Mouse (Mus musculus): Measurements from ENCODE around the gene Scnn1b. TPM values are rescaled to one million over a fixed set of nuclear protein-coding genes. Genes with fewer than 3 reads are reported as not detected.
A peak's percentile ranks its signal among the peaks of the same experiment; 100 is the strongest.

Gene Scnn1b
- total RNA-seq (2021), result not detected

DNA sequence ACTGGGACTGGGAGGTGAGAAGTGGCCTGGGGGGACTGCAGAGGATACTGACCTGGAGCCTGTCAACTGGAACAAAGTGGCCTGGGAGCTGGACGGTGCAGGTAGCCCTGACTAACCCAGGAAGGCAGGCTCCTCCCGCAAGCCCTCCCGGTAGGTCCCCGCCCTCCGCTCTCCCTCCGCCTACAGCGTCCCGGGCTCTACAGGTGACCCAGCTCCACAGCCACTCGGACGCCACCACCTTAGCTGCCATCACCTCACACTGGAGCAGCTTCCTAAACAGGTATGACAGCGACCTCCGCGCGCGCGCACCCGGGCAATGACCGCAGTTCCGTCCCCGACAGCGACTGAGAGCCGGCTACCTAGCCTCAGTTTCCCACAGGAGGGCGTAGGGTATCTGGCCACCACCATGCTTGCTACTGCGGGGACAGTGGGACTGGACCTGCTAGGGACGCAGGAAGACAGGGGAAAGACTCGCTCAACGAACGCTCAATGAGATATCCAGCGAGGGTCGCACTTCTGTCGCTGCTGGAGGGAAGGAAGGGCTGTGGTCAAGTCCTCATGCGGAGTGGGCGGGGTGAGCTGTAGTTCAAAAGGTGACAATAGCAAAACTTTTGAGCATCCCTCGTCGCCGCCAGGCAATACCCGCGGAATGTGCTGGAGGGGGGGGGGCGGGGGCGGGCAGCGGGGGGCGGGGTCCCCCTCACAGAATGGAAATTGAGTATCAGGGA is at the start of gene Scnn1b:
TSS of gene Scnn1b (plus strand) at position 181 of the 728 bp plus-strand sequence.
- intact Hi-C loops (cut with DNase I), result no loop called here

GRCm38 (mm10) chr7:121821632-121822031 is 43.2 kb upstream of the Scnn1b start:
- no peak for DNase-seq (ENCODE audit: low spot score in 2 of 2)
- intact Hi-C loops (cut with DNase I), result no loop called here

More for the DNA sequence above, at the start of gene Scnn1b:
- DNase-seq (ENCODE audit: low spot score in 2 of 2), result no peak

- intact Hi-C loops (cut with DNase I), result no loop called here
- DNase-seq (ENCODE audit: low spot score in 2 of 2), result no peak
Observed at GRCm38 (mm10) chr7:121828481-121828880, 36.4 kb upstream of the Scnn1b start.

DNA sequence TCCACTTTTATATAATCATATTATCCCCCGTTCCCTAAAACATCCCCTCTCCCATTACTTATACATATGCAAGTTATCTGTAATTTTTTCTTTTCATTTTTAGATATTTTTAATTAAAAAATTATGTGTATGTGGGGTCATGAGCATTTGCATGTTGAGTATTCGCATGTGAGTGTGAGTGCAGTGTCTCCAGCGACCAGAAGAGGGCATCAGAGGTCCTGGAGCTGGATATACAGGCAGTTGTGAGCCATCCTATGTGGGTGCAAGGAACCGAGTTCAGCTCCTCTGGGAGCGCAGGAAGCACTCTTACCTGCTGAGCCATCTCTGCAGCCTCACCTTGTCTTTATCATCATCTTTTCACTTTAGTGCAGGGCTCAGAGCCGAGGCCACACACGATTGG is 29.4 kb upstream of the Scnn1b start:
- no peak for DNase-seq (ENCODE audit: low spot score in 2 of 2)
- intact Hi-C loops (cut with DNase I), result no loop called here

DNA sequence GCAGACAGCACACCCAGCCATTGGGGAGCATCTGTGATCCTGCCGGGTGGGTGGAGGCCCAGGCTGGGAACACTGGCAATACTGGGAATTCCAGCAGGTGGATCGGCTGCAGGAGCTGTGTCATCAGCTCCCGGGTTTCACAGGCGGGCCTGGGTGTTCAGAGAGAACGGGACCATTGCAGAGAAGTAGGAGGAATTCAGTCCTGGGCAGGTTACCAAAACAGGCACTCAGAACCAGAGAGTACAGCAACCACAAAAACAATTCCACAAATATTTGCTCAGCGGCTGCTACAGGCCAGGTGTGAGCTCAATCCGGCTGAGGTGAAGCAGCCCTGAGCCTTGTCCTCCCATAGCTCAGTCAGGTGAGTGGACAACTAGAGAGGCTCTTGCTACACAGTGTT is 28.0 kb upstream of the Scnn1b start:
- DNase-seq (ENCODE audit: low spot score in 2 of 2), result peak in 1 of 2 experiments; percentile 9
- intact Hi-C loops (cut with DNase I), result no loop called here

GRCm38 (mm10) chr7:121840810-121841209 is 24.0 kb upstream of the Scnn1b start:
- peak; percentile 28 to 68 for DNase-seq (ENCODE audit: low spot score in 2 of 2)
- intact Hi-C loops (cut with DNase I), result no loop called here

- DNase-seq (ENCODE audit: low spot score in 2 of 2), result no peak
- intact Hi-C loops (cut with DNase I), result no loop called here
Observed at GRCm38 (mm10) chr7:121842234-121842633, 22.6 kb upstream of the Scnn1b start.

GRCm38 (mm10) chr7:121845964-121846363 is 18.9 kb upstream of the Scnn1b start:
- no peak for DNase-seq (ENCODE audit: low spot score in 2 of 2)
- intact Hi-C loops (cut with DNase I), result no loop called here

DNA sequence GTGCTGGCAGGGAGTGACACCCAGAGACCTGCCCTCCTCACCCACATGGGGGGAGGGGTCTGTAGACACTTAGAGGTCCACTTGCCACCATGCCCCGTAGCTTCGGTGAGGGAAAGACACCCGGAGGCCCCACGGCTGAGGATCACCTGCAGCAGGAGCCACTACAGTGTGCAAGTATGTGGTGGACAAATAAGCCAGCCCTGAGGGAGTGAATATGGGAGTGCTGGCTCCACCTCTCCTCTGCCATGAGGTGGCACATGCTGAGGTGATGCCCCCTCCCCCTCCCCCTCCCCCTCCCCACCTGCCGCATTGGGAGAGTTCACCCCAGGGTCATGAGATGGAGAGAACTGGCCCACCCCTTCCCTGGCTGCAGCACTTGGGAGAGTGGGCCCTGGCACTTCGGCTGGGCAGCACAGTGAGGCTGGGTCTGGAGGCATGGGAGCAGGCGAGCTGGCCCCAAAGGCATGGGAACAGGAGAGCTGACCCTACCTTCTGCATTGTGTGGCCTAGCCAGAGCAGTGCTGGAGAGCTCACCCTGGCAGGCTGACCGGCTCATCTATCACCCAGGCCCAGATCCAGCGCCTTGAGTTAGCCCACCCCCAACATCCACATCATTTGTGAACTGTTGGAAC is 16.2 kb upstream of the Scnn1b start:
- intact Hi-C loops (cut with DNase I), result no loop called here
- no peak for DNase-seq (ENCODE audit: low spot score in 2 of 2)

DNA sequence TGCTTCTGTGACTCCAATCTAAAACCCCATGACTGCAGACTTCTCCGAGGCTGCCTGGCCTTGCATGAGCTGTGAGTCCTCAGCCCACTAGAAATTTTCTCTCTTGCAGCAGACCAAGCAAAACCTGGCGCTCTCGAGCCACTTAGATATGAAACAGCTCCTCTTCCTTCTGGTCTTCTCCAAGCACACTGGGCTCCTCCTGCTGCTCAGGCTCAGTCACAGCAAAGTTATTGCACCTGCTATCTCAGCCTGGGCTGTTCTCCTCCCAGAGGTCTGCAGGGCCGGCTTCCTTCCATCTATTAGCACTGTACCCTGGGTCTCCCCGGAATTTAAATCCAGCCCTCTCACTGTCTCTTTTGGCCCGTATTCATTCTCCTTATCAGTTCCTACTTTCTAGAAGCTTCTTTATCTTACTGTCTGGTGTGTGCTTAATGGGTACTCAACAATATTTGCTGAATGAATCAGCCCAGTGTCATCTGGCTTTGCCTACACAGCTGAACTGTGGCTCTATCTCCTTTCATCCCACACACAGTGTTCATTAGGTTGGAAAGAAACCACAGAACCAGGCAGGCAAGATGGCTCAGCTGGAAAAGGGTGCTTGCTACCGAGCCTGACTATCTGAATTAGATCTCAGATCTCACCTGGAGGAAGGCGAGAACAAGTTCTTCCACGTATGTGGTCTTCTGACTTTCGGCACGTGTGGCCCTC is 7.5 kb upstream of the Scnn1b start:
- no peak for DNase-seq (ENCODE audit: low spot score in 2 of 2)
- intact Hi-C loops (cut with DNase I), result no loop called here

- intact Hi-C loops (cut with DNase I), result no loop called here
- no peak for DNase-seq (ENCODE audit: low spot score in 2 of 2)
Observed at GRCm38 (mm10) chr7:121858939-121859338, 5.9 kb upstream of the Scnn1b start.

- DNase-seq (ENCODE audit: low spot score in 2 of 2), result no peak
Observed at GRCm38 (mm10) chr7:121871631-121872030, 6.8 kb downstream of the Scnn1b start.

DNA sequence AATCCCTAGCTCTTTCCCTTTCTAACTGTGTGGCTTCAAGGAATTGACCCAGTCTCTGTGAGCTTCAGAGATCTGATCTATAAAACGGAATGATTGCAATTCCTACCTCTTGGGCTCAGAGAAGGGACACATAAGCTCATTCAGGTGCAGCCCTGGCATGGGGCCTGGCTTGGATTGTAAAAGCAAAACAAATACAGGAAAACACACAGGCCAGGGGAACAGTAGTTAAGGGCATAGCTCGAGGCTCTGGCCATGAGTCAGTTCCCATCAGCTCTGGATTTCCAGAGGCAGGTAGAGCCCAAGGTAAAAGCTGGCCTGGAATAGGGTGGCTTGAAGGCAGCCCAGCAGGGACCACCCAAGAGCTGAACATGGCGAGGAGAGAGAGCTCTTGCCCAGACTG is 9.2 kb downstream of the Scnn1b start:
- DNase-seq (ENCODE audit: low spot score in 2 of 2), result no peak
- intact Hi-C loops (cut with DNase I), result no loop called here

More at GRCm38 (mm10) chr7:121871631-121872030, 6.8 kb downstream of the Scnn1b start:
- intact Hi-C loops (cut with DNase I), result no loop called here

GRCm38 (mm10) chr7:121874784-121875183 is 9.9 kb downstream of the Scnn1b start:
- intact Hi-C loops (cut with DNase I), result no loop called here
- DNase-seq (ENCODE audit: low spot score in 2 of 2), result no peak

GRCm38 (mm10) chr7:121880246-121880645 is 15.4 kb downstream of the Scnn1b start:
- intact Hi-C loops (cut with DNase I), result no loop called here
- DNase-seq (ENCODE audit: low spot score in 2 of 2), result no peak

DNA sequence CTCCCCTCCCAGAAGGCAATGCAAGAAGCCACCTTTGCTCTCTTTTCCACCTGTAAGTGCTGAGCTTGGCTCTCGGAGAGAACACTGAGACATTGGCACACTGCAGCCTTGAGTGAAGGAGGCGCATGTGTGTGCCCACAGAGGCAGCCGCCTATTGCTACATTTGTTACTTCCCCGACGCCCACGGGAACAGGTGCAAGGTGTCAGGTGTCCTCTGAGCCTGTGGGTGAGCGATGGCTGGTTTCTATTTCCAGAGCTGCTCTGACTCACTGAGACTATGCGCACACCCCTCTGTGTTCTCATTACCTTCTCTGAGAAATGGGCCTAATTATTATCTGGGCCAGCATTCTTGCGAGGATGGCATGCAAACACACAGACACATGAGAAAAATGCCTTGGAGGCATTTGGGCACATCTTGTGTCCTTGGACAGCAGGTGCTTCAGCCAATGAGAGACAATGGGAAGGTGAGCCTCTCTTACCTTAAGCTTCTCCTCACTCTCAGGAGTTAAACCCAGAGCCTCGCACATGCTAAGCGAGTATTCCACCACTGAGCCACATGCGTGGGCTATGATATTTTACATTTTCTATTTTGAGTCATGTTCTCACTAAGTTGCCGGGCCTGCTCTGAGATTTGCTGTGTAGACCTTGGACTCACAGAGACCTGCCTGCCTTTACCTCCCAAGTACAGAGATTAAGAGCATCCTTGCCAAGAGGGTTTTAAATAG is 26.0 kb downstream of the Scnn1b start:
- intact Hi-C loops (cut with DNase I), result no loop called here
- peak; percentile 48 to 75 for DNase-seq (ENCODE audit: low spot score in 2 of 2)

- intact Hi-C loops (cut with DNase I), result no loop called here
- no peak for DNase-seq (ENCODE audit: low spot score in 2 of 2)
Observed at GRCm38 (mm10) chr7:121896689-121897088, 31.9 kb downstream of the Scnn1b start.

DNA sequence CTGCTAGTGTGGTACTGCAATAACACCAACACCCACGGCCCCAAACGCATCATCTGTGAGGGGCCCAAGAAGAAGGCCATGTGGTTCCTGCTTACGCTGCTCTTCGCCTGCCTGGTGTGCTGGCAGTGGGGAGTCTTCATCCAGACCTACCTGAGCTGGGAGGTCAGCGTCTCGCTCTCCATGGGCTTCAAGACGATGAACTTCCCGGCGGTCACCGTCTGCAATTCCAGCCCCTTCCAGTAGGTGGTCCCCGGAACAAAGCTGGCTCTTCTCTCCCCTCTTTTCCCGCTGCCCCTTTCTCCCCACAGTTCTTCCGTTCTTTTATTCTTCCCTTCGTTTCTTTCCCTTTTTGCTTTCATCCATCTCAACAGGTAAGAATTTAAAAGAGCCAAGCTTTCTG is 34.5 kb downstream of the Scnn1b start:
- intact Hi-C loops (cut with DNase I), result no loop called here

GRCm38 (mm10) chr7:121899940-121900339 is 35.1 kb downstream of the Scnn1b start:
- peak in 1 of 2 experiments; percentile 13 for DNase-seq (ENCODE audit: low spot score in 2 of 2)
- intact Hi-C loops (cut with DNase I), result no loop called here

More for the DNA sequence above, 34.5 kb downstream of the Scnn1b start:
- peak in 1 of 2 experiments; percentile 10 for DNase-seq (ENCODE audit: low spot score in 2 of 2)
